Mouse (Mus musculus): ENCODE results near the gene Limch1.

Gene Limch1

GRCm38 (mm10) chr5:67002346-67002745 lies 256.7 kb downstream of the Limch1 start:
- no peaks in the 10 kb centered on the region for H3K9me3 ChIP-seq (ENCODE audit: low read length)
- TF ChIP-seq POU5F1 (IDR thresholded peaks at IDR 0.05; ENCODE audit: borderline replicate concordance, low read length): no peak
- TF ChIP-seq NANOG (IDR thresholded peaks at IDR 0.05; ENCODE audit: borderline replicate concordance, low read length): no peak
- no peak for TF ChIP-seq CTCF (conservative IDR thresholded peaks at IDR 0.05; ENCODE audit: low read length)
- H3K4me1 ChIP-seq (replicated peaks; ENCODE audit: low read depth, low read length): peaks cover 9% of the 10 kb centered on the region
- no peak overlapping the region for H3K4me3 ChIP-seq (replicated peaks; ENCODE audit: low read length)
- H3K27me3 ChIP-seq (ENCODE audit: insufficient read depth, low read length): peaks cover 26% of the 10 kb centered on the region
- H3K36me3 ChIP-seq (ENCODE audit: insufficient read depth, low read length): no peaks in the 10 kb centered on the region

GRCm38 (mm10) chr5:67004619-67005018 lies 259.0 kb downstream of the Limch1 start:
- Histone ChIP-seq H3K9me3 (ENCODE audit: low read length) (no peaks in the 10 kb centered on the region), H3K27me3 (ENCODE audit: insufficient read depth, low read length) (peaks cover 5% of the 10 kb centered on the region; the same call in 1 of the 2 replicates), H3K4me3 (replicated peaks; ENCODE audit: low read length) (no peak overlapping the region), H3K36me3 (ENCODE audit: insufficient read depth, low read length) (no peaks in the 10 kb centered on the region), H3K4me1 (replicated peaks; ENCODE audit: low read depth, low read length) (peaks cover 5% of the 10 kb centered on the region)
- TF ChIP-seq CTCF (conservative IDR thresholded peaks at IDR 0.05; ENCODE audit: low read length): no peak
- no peak for TF ChIP-seq POU5F1 (IDR thresholded peaks at IDR 0.05; ENCODE audit: borderline replicate concordance, low read length)
- no peak for TF ChIP-seq NANOG (IDR thresholded peaks at IDR 0.05; ENCODE audit: borderline replicate concordance, low read length)

- no peaks in the 10 kb centered on the region for H3K4me1 ChIP-seq (replicated peaks; ENCODE audit: low read depth, low read length)
- no peaks in the 10 kb centered on the region for H3K36me3 ChIP-seq (ENCODE audit: insufficient read depth, low read length)
- TF ChIP-seq NANOG (IDR thresholded peaks at IDR 0.05; ENCODE audit: borderline replicate concordance, low read length) (no peak), POU5F1 (IDR thresholded peaks at IDR 0.05; ENCODE audit: borderline replicate concordance, low read length) (no peak), CTCF (conservative IDR thresholded peaks at IDR 0.05; ENCODE audit: low read length) (no peak)
- no peaks in the 10 kb centered on the region for H3K9me3 ChIP-seq (ENCODE audit: low read length)
- no peaks in the 10 kb centered on the region; the same call in 1 of the 2 replicates for H3K27me3 ChIP-seq (ENCODE audit: insufficient read depth, low read length)
- no peak overlapping the region for H3K4me3 ChIP-seq (replicated peaks; ENCODE audit: low read length)
Observed at GRCm38 (mm10) chr5:67011043-67011870, 265.6 kb downstream of the Limch1 start.

- Histone ChIP-seq H3K36me3 (ENCODE audit: insufficient read depth, low read length) (no peaks in the 10 kb centered on the region), H3K9me3 (ENCODE audit: low read length) (no peaks in the 10 kb centered on the region), H3K4me3 (replicated peaks; ENCODE audit: low read length) (no peak overlapping the region), H3K4me1 (replicated peaks; ENCODE audit: low read depth, low read length) (no peaks in the 10 kb centered on the region), H3K27me3 (ENCODE audit: insufficient read depth, low read length) (no peaks in the 10 kb centered on the region; the same call in 1 of the 2 replicates)
- TF ChIP-seq CTCF (conservative IDR thresholded peaks at IDR 0.05; ENCODE audit: low read length) (no peak), NANOG (IDR thresholded peaks at IDR 0.05; ENCODE audit: borderline replicate concordance, low read length) (no peak), POU5F1 (IDR thresholded peaks at IDR 0.05; ENCODE audit: borderline replicate concordance, low read length) (no peak)
Observed at GRCm38 (mm10) chr5:67011985-67012384, 266.4 kb downstream of the Limch1 start.

- no peaks in the 10 kb centered on the region; the same call in 1 of the 2 replicates for H3K27me3 ChIP-seq (ENCODE audit: insufficient read depth, low read length)
- H3K9me3 ChIP-seq (ENCODE audit: low read length): no peaks in the 10 kb centered on the region
- H3K4me1 ChIP-seq (replicated peaks; ENCODE audit: low read depth, low read length): no peaks in the 10 kb centered on the region
- H3K36me3 ChIP-seq (ENCODE audit: insufficient read depth, low read length): no peaks in the 10 kb centered on the region
- TF ChIP-seq CTCF (conservative IDR thresholded peaks at IDR 0.05; ENCODE audit: low read length): no peak
- no peak for TF ChIP-seq NANOG (IDR thresholded peaks at IDR 0.05; ENCODE audit: borderline replicate concordance, low read length)
- TF ChIP-seq POU5F1 (IDR thresholded peaks at IDR 0.05; ENCODE audit: borderline replicate concordance, low read length): no peak
- no peak overlapping the region for H3K4me3 ChIP-seq (replicated peaks; ENCODE audit: low read length)
Observed at GRCm38 (mm10) chr5:67013926-67014325, 268.3 kb downstream of the Limch1 start.

GRCm38 (mm10) chr5:67016450-67016849 lies 270.8 kb downstream of the Limch1 start:
- no peaks in the 10 kb centered on the region for H3K27me3 ChIP-seq (ENCODE audit: insufficient read depth, low read length)
- TF ChIP-seq POU5F1 (IDR thresholded peaks at IDR 0.05; ENCODE audit: borderline replicate concordance, low read length): no peak
- peak; percentile 86 for TF ChIP-seq CTCF (conservative IDR thresholded peaks at IDR 0.05; ENCODE audit: low read length)
- TF ChIP-seq NANOG (IDR thresholded peaks at IDR 0.05; ENCODE audit: borderline replicate concordance, low read length): no peak

GRCm38 (mm10) chr5:67024459-67025050 lies 278.9 kb downstream of the Limch1 start:
- TF ChIP-seq CTCF (conservative IDR thresholded peaks at IDR 0.05; ENCODE audit: low read length) (no peak), NANOG (IDR thresholded peaks at IDR 0.05; ENCODE audit: borderline replicate concordance, low read length) (no peak), POU5F1 (IDR thresholded peaks at IDR 0.05; ENCODE audit: borderline replicate concordance, low read length) (no peak)
- Histone ChIP-seq H3K4me1 (replicated peaks; ENCODE audit: low read depth, low read length) (peaks cover 8% of the 10 kb centered on the region), H3K27me3 (ENCODE audit: insufficient read depth, low read length) (peaks cover 29% of the 10 kb centered on the region), H3K36me3 (ENCODE audit: insufficient read depth, low read length) (no peaks in the 10 kb centered on the region), H3K9me3 (ENCODE audit: low read length) (peaks cover 6% of the 10 kb centered on the region), H3K4me3 (replicated peaks; ENCODE audit: low read length) (no peak overlapping the region)

More at GRCm38 (mm10) chr5:67016450-67016849, 270.8 kb downstream of the Limch1 start:
- Histone ChIP-seq H3K4me3 (replicated peaks; ENCODE audit: low read length) (0 out of 2 replicates have a peak overlapping the region, but pooled peaks have one; percentile 13), H3K36me3 (ENCODE audit: insufficient read depth, low read length) (no peaks in the 10 kb centered on the region), H3K9me3 (ENCODE audit: low read length) (no peaks in the 10 kb centered on the region), H3K4me1 (replicated peaks; ENCODE audit: low read depth, low read length) (no peaks in the 10 kb centered on the region)

- Histone ChIP-seq H3K27me3 (ENCODE audit: insufficient read depth, low read length) (peaks cover 31% of the 10 kb centered on the region), H3K4me3 (replicated peaks; ENCODE audit: low read length) (no peak overlapping the region), H3K9me3 (ENCODE audit: low read length) (peaks cover 6% of the 10 kb centered on the region), H3K36me3 (ENCODE audit: insufficient read depth, low read length) (no peaks in the 10 kb centered on the region), H3K4me1 (replicated peaks; ENCODE audit: low read depth, low read length) (peaks cover 13% of the 10 kb centered on the region)
- TF ChIP-seq CTCF (conservative IDR thresholded peaks at IDR 0.05; ENCODE audit: low read length): no peak
- TF ChIP-seq POU5F1 (IDR thresholded peaks at IDR 0.05; ENCODE audit: borderline replicate concordance, low read length): no peak
- no peak for TF ChIP-seq NANOG (IDR thresholded peaks at IDR 0.05; ENCODE audit: borderline replicate concordance, low read length)
Observed at GRCm38 (mm10) chr5:67025095-67025494, 279.5 kb downstream of the Limch1 start.
